Mouse (Mus musculus): ENCODE measurements at regions not wholly inside any gene's neighbourhood (a gene's known extent, or its start where the extent isn't known, plus 50 kb on each side); places are given as distances from the start of the nearest gene placed in this dataset.

DNA sequence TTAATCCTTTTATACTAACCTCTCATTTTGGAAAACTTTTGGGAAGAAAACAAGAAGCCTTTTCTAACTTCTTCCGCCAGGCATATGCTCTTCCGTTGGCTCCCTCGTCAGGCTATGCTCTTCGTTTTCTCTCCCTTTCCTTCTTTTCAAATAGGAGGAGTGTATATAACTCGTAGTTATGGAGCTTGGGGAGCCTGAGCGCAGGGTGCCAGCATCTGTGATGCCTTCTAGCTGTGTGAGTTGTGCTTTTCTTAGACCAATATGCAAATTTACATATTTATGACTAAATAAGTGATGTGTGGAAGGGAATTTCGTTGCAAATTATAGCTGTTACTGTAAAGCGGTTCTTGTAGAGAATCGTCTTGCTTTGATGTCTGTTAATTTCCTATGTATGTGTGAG lies 874.5 kb downstream of the Slc4a3 start:
- TF ChIP-seq CTCF (IDR thresholded peaks at IDR 0.05; ENCODE audit: low read depth) (no peak), EP300 (optimal IDR thresholded peaks at IDR 0.05) (no peak)

All from stomach, postnatal 0 days (tissue).